Mouse (Mus musculus) kidney, embryonic 14.5 days (tissue): ENCODE data around the gene Fam53b. TPM values are rescaled to one million over a fixed set of nuclear protein-coding genes. Genes with fewer than 3 reads are reported as not detected.
A peak's percentile ranks its signal among the peaks of the same experiment; 100 is the strongest.

Source experiments
- ATAC-seq: fragments of 200-750 bp; cut with Nextera tagmentation; 2 replicates; pipeline ENCODE4 v1.8.0; 2017; ENCODE audit warnings: moderate number of reproducible peaks, mild to moderate bottlenecking, moderate TSS enrichment, moderate library complexity; ENCODE audit not compliant: low FRiP score, low TSS enrichment
- H3K27ac ChIP-seq: fragments of 300-500 bp; sonication (generic); 2 replicates; pipeline ENCODE4 v1.5.1; 2014; ENCODE audit warnings: low read depth, mild to moderate bottlenecking, low read length, moderate library complexity, mixed read lengths
- H3K27me3 ChIP-seq: fragments of 300-500 bp; sonication (generic); 2 replicates; pipeline ENCODE4 v1.6.1; 2014; ENCODE audit warnings: mild to moderate bottlenecking, low read length; ENCODE audit not compliant: control insufficient read depth, insufficient read depth
- H3K36me3 ChIP-seq: fragments of 300-500 bp; sonication (generic); 2 replicates; pipeline ENCODE4 v1.6.1; 2014; ENCODE audit warnings: low read length, mixed read lengths; ENCODE audit not compliant: control insufficient read depth, insufficient read depth
- H3K4me1 ChIP-seq: fragments of 300-500 bp; sonication (generic); 2 replicates; pipeline ENCODE4 v1.6.1; 2014; ENCODE audit warnings: low read length, mixed read lengths; ENCODE audit not compliant: control insufficient read depth, insufficient read depth
- H3K4me2 ChIP-seq: fragments of 300-500 bp; sonication (generic); replicated peaks from 2 replicates; pipeline ENCODE4 v1.6.1; 2014; ENCODE audit warnings: low read depth, mild to moderate bottlenecking, low read length
- H3K4me3 ChIP-seq: fragments of 300-500 bp; sonication (generic); 2 replicates; pipeline ENCODE4 v1.5.1; 2014; ENCODE audit warnings: mild to moderate bottlenecking, low read length
- H3K9ac ChIP-seq: fragments of 300-500 bp; sonication (generic); 2 replicates; pipeline ENCODE4 v1.6.1; 2014; ENCODE audit warnings: low read depth, mild to moderate bottlenecking, low read length, moderate library complexity
- H3K9me3 ChIP-seq: fragments of 300-500 bp; sonication (generic); 2 replicates; pipeline ENCODE4 v1.6.1; 2016; ENCODE audit warnings: low read length; ENCODE audit not compliant: control insufficient read depth
- WGBS: fragments of 180-500 bp; shearing (Covaris S2); extraction: QIAGEN DNeasy Blood & Tissue Kit; methylation state at CpG from one replicate; pipeline ENCODE4 v1.1.7; 2014; 5-methylcytosine and 5-hydroxymethylcytosine counted together
- polyA plus RNA-seq: library from polyadenylated mRNA; unstranded; fragments of >200 nt; fragmentation: Nextera tagmentation; extraction: Ambion mirVana; gene quantifications from 2 replicates; pipeline ENCODE4 v1.2.1, GENCODE M21; 2014

Gene Fam53b
- polyA plus RNA-seq, 1 experiment from 2014 or later, result 22.1 TPM

- Histone ChIP-seq H3K27ac (no peak overlapping the region; the same call in 1 of the 2 replicates), H3K4me2 (no peak overlapping the region)
Measured at GRCm38 (mm10) chr7:132800868-132801267, 12.8 kb downstream of the Fam53b start.

DNA sequence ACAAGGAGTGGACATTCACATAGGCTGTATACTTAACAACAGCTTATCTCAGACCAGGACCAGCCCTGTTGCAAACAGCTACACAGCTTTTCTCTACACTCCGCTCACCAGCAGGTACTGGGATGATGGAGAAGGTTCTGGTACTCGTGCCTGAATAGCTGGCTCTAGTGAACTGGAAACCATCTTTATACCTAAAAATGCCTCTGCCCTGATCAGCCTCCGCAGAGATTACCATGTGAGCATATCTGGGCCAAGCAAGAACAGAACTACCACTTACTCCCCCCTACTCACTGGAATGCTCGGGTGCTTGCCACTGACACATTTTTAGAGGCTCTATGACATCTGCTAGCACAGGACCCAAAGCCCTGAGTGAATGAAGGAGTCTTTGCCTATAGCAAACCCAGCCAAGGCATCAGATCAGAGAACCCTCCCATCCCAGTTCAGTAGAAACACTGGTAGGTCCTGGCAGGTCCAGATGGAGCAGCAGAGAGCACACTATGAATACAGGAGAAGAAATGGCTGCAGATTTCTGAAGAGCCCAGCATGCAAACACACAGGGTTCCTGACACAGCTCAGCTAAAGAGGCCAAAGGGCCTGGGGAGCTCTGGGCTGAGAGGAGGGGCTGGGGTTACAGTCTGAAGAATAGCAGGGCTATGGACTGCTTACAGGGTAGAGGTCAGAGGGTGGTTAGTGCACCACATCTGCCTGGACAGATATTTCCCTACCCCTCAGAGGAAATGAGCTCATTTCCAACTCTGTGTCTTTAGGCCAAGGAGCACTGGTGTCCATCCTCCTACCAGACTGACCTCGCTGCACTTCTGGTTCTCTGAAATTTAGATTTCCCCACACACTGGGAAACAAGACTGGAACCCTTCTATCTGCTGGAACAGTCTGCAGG is 14.3 kb downstream of the Fam53b start:
- H3K27ac ChIP-seq, result no peak overlapping the region
- no peak overlapping the region; the same call in 1 of the 2 replicates for H3K9ac ChIP-seq
- H3K4me3 ChIP-seq, result no peak overlapping the region
- H3K27me3 ChIP-seq, result no peaks in the 10 kb centered on the region
- 0 out of 2 replicates have a peak, but pooled peaks cover 5% of the 10 kb centered on the region for H3K36me3 ChIP-seq
- WGBS, result 88% methylated on average over 5 of the region's 5 CpGs
- no peak for ATAC-seq
- no peaks in the 10 kb centered on the region for H3K9me3 ChIP-seq
- H3K4me1 ChIP-seq, result peaks cover 10% of the 10 kb centered on the region
- no peak overlapping the region for H3K4me2 ChIP-seq

More at GRCm38 (mm10) chr7:132800868-132801267, 12.8 kb downstream of the Fam53b start:
- ATAC-seq, result no peak
- H3K27me3 ChIP-seq, result no peaks in the 10 kb centered on the region
- 0 out of 2 replicates have a peak, but pooled peaks cover 5% of the 10 kb centered on the region for H3K36me3 ChIP-seq
- no peak overlapping the region for H3K4me3 ChIP-seq
- H3K4me1 ChIP-seq, result peaks cover 14% of the 10 kb centered on the region
- 81% methylated on average over 10 of the region's 10 CpGs for WGBS
- H3K9me3 ChIP-seq, result no peaks in the 10 kb centered on the region
- no peak overlapping the region for H3K9ac ChIP-seq

- Histone ChIP-seq H3K27ac (no peak overlapping the region), H3K9me3 (no peaks in the 10 kb centered on the region), H3K36me3 (0 out of 2 replicates have a peak, but pooled peaks cover 4% of the 10 kb centered on the region), H3K4me3 (no peak overlapping the region), H3K4me1 (peaks cover 7% of the 10 kb centered on the region; the same call in 1 of the 2 replicates), H3K4me2 (no peak overlapping the region), H3K9ac (no peak overlapping the region), H3K27me3 (no peaks in the 10 kb centered on the region)
- ATAC-seq, result no peak
- WGBS, result 87% methylated on average over 5 of the region's 5 CpGs
Measured at GRCm38 (mm10) chr7:132795141-132795540, 18.5 kb downstream of the Fam53b start.

DNA sequence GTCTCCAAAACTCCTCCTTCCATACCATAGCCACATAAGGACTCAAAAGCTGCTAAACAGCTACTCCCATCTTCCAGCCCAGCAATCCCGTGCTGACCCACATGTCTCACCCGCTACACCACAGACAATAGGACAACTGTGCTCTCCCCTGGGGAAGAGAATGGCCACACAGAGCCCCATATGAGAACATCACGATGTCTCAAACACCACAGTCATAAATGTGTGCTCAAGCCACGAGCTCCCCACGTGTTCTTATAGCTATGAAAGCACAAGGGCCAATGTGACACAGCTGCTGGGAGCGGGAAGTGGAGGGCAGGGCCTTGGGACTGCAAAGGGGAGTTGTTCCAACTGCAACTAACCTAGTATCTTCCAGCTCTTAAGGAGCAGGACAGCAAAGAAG is 20.2 kb downstream of the Fam53b start:
- WGBS, result 63% methylated on average over 6 of the region's 6 CpGs
- ATAC-seq, result no peak
- Histone ChIP-seq H3K4me1 (no peaks in the 10 kb centered on the region; the same call in 1 of the 2 replicates), H3K27me3 (no peaks in the 10 kb centered on the region), H3K9ac (no peak overlapping the region), H3K4me3 (no peak overlapping the region), H3K27ac (no peak overlapping the region), H3K36me3 (no peaks in the 10 kb centered on the region), H3K9me3 (no peaks in the 10 kb centered on the region), H3K4me2 (no peak overlapping the region)

- H3K9ac ChIP-seq, result no peak overlapping the region
- no peak overlapping the region for H3K4me2 ChIP-seq
- H3K4me1 ChIP-seq, result peaks cover 12% of the 10 kb centered on the region
- no peak overlapping the region for H3K4me3 ChIP-seq
- H3K27me3 ChIP-seq, result no peaks in the 10 kb centered on the region
- WGBS, result 86% methylated on average over 14 of the region's 14 CpGs
- H3K9me3 ChIP-seq, result no peaks in the 10 kb centered on the region
- H3K36me3 ChIP-seq, result no peaks in the 10 kb centered on the region
- ATAC-seq, result no peak
- H3K27ac ChIP-seq, result no peak overlapping the region
Measured at GRCm38 (mm10) chr7:132790447-132791219, 23.1 kb downstream of the Fam53b start.

DNA sequence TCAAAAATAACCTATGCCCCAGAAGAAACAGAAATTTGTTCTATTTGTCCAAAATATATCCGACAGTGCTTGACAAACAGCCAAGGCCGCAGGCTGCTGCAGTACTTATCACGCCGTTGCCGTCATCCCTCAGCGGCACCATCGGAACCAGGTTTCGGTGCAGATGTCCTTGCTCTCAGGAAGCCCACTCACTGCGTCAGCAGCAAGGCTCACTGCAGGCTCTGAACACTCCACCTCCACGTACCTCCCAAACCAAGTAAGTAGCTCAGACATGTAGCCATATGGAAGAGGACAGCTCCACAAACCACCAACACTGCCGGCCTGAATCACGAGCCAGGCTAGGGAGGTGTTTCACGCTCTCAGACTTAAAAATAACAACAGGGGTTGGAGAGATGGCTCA is 24.9 kb downstream of the Fam53b start:
- ATAC-seq, result no peak

GRCm38 (mm10) chr7:132787496-132788190 is 26.0 kb downstream of the Fam53b start:
- Histone ChIP-seq H3K27me3 (no peaks in the 10 kb centered on the region), H3K36me3 (no peaks in the 10 kb centered on the region), H3K27ac (peak overlapping the region; percentile 18; the same call in 1 of the 2 replicates), H3K4me3 (no peak overlapping the region), H3K9me3 (no peaks in the 10 kb centered on the region), H3K4me1 (peaks cover 18% of the 10 kb centered on the region), H3K4me2 (no peak overlapping the region), H3K9ac (no peak overlapping the region)
- ATAC-seq, result no peak
- WGBS, result 83% methylated on average over 4 of the region's 4 CpGs

More for the DNA sequence above, 24.9 kb downstream of the Fam53b start:
- H3K4me3 ChIP-seq, result no peak overlapping the region
- no peak overlapping the region for H3K27ac ChIP-seq
- WGBS, result 91% methylated on average over 13 of the region's 13 CpGs
- peaks cover 18% of the 10 kb centered on the region for H3K4me1 ChIP-seq
- H3K4me2 ChIP-seq, result no peak overlapping the region
- H3K36me3 ChIP-seq, result no peaks in the 10 kb centered on the region
- H3K27me3 ChIP-seq, result no peaks in the 10 kb centered on the region
- H3K9ac ChIP-seq, result no peak overlapping the region
- no peaks in the 10 kb centered on the region for H3K9me3 ChIP-seq

GRCm38 (mm10) chr7:132787022-132787421 is 26.7 kb downstream of the Fam53b start:
- WGBS, result 95% methylated on average over 4 of the region's 4 CpGs
- Histone ChIP-seq H3K27ac (peak overlapping the region; percentile 56; the same call in 1 of the 2 replicates), H3K4me3 (no peak overlapping the region), H3K4me2 (no peak overlapping the region), H3K27me3 (no peaks in the 10 kb centered on the region), H3K9ac (no peak overlapping the region), H3K36me3 (no peaks in the 10 kb centered on the region), H3K9me3 (no peaks in the 10 kb centered on the region), H3K4me1 (peaks cover 19% of the 10 kb centered on the region)
- ATAC-seq, result no peak
